Mouse (Mus musculus): ENCODE data around the gene Osbpl7. TPM values are rescaled to one million over a fixed set of nuclear protein-coding genes. Genes with fewer than 3 reads are reported as not detected.

The Osbpl7 gene
- polyA plus RNA-seq, 1 experiment from 2014 or later = 7.9 TPM

Small RNA genes within 50 kb of the gene (microRNA-seq; reads per million reads assigned to microRNA genes)
- gene Mir8103 = 0.81 reads per million

Other genes starting within 250 kb of the Osbpl7 start
- 49.3 and 54.7 TPM in 2 replicates for gene Nfe2l1, start 220.7 kb upstream of the Osbpl7 start, polyA plus RNA-seq (2014; fragmentation: Nextera tagmentation; extraction: Ambion mirVana)
- 23.1 and 29.7 TPM in 2 replicates for gene Copz2, start 200.8 kb upstream of the Osbpl7 start, polyA plus RNA-seq (2014; fragmentation: Nextera tagmentation; extraction: Ambion mirVana)
- 74.0 and 77.8 TPM in 2 replicates for gene Cdk5rap3, start 134.1 kb upstream of the Osbpl7 start, polyA plus RNA-seq (2014; fragmentation: Nextera tagmentation; extraction: Ambion mirVana)
- gene Prr15l, start 122.5 kb upstream of the Osbpl7 start, polyA plus RNA-seq (2014; fragmentation: Nextera tagmentation; extraction: Ambion mirVana) = 0.16 TPM in 2 replicates
- 27.5 and 28.9 TPM in 2 replicates for gene Pnpo, start 106.6 kb upstream of the Osbpl7 start, polyA plus RNA-seq (2014; fragmentation: Nextera tagmentation; extraction: Ambion mirVana)
- 14.4 and 14.9 TPM in 2 replicates for gene Sp2, start 67.7 kb upstream of the Osbpl7 start, polyA plus RNA-seq (2014; fragmentation: Nextera tagmentation; extraction: Ambion mirVana)
- gene Sp6, start 37.2 kb upstream of the Osbpl7 start, polyA plus RNA-seq (2014; fragmentation: Nextera tagmentation; extraction: Ambion mirVana) = 0.09 and 0.16 TPM in 2 replicates
- gene Scrn2, start 20.7 kb upstream of the Osbpl7 start, polyA plus RNA-seq (2014; fragmentation: Nextera tagmentation; extraction: Ambion mirVana) = 11.5 and 12.7 TPM in 2 replicates
- gene Lrrc46, start 9.2 kb upstream of the Osbpl7 start, polyA plus RNA-seq (2014; fragmentation: Nextera tagmentation; extraction: Ambion mirVana) = 2.6 and 4.3 TPM in 2 replicates
- 60.5 TPM in 2 replicates for gene Mrpl10, start 9.1 kb upstream of the Osbpl7 start, polyA plus RNA-seq (2014; fragmentation: Nextera tagmentation; extraction: Ambion mirVana)
- gene Tbx21, start 64.7 kb downstream of the Osbpl7 start, polyA plus RNA-seq (2014; fragmentation: Nextera tagmentation; extraction: Ambion mirVana) = not detected in 2 replicates
- gene Tbkbp1, start 100.9 kb downstream of the Osbpl7 start, polyA plus RNA-seq (2014; fragmentation: Nextera tagmentation; extraction: Ambion mirVana) = 9.3 and 10.8 TPM in 2 replicates
- 35.3 and 44.2 TPM in 2 replicates for gene Kpnb1, start 137.3 kb downstream of the Osbpl7 start, polyA plus RNA-seq (2014; fragmentation: Nextera tagmentation; extraction: Ambion mirVana)
- 132 and 144 TPM in 2 replicates for gene Npepps, start 230.0 kb downstream of the Osbpl7 start, polyA plus RNA-seq (2014; fragmentation: Nextera tagmentation; extraction: Ambion mirVana)